Mouse (Mus musculus) ovary, postnatal 10 days (tissue): ENCODE data around the gene Pnp2.

Source experiments
- DNase-seq: peaks from one replicate; pipeline ENCODE4 v3.0.0; 2022; ENCODE audit warnings: low spot score

The Pnp2 gene

GRCm38 (mm10) chr14:51008781-51009180 lies 53.0 kb downstream of the Pnp2 start:
- DNase-seq, result no peak

GRCm38 (mm10) chr14:51009572-51009971 lies 53.8 kb downstream of the Pnp2 start:
- DNase-seq, result no peak
